Mouse (Mus musculus): Measurements from ENCODE around the gene Crbn.
A peak's percentile ranks its signal among the peaks of the same experiment; 100 is the strongest.

Crbn gene

DNA sequence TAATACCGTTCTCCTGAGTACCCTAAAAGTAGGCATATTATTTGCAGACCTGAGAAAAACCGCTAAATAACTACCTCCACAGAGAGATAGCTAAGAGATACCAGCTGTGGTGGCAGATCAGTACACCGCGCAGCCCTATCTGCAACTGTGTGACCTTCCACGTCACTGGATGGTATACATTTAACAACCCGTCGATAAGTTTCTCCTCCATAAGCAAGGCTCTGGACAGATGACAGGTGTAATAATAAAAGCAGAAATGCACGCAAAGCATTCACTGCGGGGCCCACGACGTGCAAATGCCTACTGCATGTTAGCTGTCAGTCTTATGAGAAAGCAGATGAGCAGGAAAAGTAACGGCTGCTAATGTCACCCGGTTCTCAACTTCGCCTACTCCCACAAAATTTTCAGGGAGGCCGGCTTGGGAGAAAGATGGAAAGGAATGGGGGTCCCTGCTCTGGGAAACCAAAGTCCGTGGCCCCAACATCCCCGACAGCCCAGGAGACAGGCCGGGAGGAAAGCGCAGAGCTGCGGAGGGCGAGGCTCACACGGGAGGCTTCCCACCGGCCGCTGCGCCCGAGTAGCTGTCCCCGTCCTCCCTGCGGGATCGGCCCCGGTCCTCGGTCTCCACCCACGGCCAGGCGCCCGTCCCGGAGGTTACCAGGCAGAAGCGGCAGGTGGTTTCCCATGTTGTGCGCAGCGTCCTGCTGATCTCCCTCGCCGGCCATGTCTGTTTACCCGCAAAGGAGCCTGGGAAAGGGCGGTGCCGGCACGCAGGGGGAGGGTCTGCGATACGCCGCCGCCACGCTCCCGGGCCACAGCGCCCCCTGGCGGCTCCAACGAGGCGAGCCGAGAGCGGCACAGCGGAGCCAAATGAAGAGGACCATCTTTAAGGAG is at the start of gene Crbn:
Gene Crbn (minus strand): TSS at position 745 of the 894 bp plus-strand sequence.
- DNase-seq (ENCODE audit: low read depth, low spot score) = peak; percentile 88

DNA sequence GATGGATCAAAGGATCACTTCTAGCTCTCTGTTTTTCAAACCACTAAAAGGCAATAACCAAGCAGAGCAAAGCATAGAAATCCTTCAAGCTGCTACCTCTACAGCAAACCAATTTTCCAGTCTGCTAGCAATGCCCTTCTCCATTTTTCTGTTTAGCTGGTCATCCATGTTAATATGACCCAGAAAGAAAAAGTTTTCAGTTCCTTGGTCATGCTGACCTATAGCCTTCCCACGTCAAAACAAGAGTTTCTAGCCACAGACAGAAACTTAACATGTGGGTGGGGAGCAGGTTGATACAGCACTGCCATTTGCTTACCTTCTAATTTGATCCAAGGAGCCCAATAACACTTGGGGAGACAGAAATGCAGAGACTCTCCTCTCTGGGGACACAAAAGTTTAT is 40.3 kb upstream of the Crbn start:
- DNase-seq (ENCODE audit: low read depth, low spot score) = no peak

DNA sequence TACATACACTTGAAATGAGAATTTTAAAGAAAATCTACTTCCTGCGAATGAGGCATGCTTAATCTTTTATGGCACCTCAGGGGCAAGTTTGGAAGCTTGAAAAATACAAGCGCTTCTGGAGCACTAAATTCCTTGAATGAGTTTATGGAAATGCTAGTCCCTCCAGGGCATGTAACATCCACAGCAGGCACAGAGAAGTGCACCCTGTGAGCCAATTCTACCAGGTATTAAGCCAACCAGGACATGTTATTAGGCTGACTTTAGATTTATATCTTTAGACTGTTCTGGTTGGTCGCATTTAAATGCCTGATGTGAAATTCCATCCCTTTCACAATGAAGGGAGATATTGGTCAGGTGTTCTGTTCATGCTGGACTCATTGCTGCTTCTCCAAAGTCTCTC is 38.2 kb upstream of the Crbn start:
- DNase-seq (ENCODE audit: low read depth, low spot score) = no peak

DNA sequence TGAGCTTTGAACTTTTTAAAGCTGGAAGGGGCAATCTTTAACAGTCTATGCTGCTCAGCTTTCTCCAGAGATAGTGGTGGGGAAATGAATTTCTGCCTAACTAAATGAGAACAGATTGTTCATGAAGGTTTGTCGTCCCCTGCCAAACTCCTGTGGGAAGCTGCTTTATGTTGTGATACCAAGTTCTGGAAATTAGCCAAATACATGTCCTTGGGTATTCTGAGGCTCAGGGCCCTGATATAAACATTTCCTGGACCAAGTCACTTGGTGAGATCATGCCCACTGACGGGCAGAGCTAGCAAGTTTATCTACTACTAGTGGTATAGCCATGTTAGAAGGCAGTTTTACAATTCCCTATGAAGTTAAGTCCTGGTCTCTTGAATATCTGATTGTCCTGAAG is 35.4 kb upstream of the Crbn start:
- DNase-seq (ENCODE audit: low read depth, low spot score) = no peak

DNA sequence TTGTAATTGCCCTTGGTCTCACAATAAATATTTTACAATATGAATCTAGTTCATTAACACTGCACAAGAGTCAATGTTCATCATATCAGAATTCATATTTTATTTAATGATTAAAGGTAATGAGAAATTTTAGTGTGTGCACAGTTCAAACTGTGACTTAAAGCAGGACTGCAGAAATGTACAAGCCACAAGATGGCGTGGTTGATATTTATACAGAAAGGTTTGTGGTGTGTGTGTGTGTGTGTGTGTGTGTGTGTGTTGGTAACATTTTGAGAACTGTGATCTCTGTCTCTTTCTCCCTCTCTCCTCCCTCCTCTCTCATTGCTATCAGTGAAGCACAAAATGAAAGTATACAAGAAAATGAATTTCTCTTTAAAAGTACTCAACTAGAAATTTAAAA is 22.5 kb upstream of the Crbn start:
- DNase-seq (ENCODE audit: low read depth, low spot score) = no peak

DNA sequence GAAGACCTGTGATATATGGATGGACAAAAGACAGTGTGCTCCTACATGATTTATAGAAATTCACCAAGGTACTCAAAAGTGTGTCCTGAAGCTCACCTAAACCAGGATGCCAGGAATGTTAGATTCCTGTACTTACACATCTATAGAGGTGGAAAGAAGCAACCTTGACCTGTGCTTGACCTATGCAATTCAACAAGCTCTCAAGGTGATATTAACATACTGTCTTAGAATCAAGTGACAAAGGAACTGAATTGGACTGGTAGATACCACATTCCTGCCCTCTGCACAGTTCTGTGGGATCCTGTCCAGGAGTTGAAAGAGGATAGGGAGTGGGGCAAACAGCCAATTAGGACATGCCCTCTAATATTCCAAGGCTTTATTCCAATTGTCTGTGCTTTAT is 20.7 kb upstream of the Crbn start:
- peak; percentile 89 for DNase-seq (ENCODE audit: low read depth, low spot score)

DNA sequence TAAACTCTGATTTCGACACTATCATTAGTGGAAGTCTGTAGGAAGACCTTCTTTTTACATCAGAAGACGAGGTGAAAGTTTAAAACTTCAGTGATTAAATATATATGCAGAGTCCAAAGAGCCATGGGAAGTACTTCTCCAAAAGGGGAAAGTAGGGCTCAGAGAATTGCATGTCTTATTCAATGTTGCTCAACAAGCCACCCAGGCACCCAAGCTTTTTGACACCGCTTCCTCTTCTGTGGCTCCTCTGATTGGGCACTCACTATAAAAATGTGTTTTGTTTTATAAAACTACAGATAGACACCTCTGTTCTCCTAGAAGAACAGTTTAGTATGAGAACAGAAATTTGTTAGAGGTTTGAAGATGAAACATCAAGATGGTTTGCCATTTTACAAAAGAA is 20.0 kb upstream of the Crbn start:
- no peak for DNase-seq (ENCODE audit: low read depth, low spot score)

DNA sequence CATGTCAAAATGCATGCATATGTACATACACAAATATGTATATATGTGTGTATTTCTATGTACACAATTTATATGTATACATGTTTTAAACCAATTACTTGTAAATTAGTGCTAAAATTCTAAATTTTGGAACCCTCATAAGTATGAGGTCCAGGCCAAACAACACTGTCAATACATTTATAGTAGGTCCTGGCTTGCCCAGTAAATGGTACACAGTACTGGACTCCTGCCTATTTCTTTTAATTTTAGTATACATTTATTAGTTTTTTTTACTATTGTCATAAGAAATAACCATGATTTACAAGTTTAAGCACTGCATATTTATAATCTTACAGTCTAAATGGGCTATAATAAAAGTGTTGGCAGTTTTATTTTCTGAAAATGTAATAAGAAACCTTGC is 19.4 kb upstream of the Crbn start:
- no peak for DNase-seq (ENCODE audit: low read depth, low spot score)

DNA sequence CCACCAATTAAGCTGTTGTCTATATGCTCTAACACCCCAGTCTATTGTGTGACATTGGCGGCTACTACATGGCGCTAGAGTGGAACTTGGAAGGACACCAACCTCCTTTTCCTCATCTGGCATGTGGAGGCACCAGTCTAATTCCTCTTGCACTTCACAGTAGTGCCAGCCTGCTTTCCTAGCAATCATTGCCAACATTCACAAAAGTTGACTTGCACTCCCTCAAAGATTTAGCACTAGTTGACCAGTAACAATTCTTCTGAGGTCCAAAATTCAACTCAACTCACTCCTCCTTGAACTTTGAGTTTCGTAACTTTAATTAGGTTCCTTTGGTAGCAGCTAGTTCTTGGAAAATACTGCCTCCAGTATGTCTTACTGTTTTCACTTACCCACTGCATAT is 10.8 kb upstream of the Crbn start:
- no peak for DNase-seq (ENCODE audit: low read depth, low spot score)

DNA sequence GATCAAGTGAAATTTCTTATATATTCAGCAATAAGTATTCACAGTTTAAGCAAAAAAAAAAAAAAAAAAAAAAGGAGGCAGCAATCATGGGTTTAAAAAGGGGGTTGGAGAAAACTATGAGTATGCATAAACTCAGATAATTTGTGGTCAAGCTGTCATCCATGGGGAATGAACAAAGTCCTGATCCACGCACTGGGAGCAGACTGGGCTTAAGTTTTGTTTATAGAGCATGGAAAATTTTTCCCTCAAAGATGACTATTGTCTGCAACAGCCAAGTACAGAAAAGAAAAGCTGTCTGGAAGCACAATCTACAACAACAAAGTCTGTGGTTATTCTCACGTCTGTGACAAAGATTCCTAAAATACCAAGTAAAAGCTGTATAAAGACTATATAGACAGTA is 9.3 kb upstream of the Crbn start:
- no peak for DNase-seq (ENCODE audit: low read depth, low spot score)

DNA sequence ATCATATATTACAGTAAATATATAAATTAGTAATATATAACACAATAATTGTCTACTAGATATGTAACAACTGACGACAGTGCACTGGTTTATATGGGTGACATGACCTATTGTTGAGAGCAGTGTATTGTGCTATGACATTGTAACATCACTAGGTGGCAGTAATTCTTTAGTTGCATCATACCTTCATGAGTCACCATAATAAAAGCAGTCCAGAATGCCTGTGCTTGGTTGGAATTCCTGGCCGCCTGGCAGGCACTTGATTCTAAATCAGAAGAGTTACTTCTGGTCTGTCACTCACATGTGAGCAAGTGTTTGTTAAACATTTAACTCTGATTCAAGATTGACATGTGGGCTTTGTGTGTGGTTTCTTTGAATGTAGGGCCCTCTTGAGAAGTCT is 5.0 kb upstream of the Crbn start:
- DNase-seq (ENCODE audit: low read depth, low spot score) = peak; percentile 77

DNA sequence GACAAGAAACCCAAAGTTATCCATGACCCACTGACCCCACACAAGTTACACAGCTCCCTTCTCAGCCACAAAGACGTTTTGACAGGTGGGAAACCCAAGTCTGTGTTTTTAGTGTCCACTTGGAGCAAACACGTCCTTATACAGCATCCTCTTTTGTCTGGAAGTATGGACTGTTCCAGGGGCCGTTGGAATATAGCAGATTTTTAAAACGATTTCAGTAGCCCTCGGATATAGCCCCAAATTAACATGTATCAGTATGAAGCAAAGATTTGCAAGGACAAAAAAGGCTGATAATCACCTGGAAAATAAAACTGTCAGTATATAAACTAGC is 315 bp upstream of the Crbn start:
- no peak for DNase-seq (ENCODE audit: low read depth, low spot score)

DNA sequence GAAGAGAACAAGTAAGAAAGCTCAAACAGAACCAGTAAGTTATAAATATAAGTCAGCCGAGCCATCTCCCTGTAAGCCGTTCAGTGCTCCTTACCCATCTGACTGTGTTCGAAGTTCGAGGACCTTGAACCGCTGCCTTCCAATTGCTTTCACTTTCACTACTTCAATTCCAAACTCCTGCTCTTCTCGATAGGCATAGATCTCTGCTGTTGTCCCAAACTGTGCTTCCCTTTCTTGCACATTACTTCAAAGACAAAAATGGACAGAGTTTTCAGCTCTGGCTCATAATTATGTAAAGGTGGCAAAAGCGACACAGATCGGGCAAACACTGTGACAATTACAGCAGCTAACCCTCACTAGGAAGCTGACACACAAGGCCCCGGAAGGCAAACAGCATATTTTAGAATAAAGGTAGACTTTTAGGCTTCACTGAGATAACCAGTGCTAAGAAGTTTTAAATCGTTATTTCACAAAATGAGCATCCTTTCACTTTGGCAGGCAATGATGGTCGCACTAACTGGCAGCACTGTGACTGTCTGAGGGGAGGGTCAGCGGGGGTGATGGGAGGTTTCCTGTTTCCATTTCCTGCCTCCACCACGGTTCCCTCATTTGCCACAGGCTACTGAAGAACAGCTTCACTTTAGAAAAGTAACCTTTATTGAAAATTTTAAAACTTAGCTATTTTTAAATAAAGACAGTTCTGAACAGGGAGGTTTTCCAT is 5.6 kb downstream of the Crbn start:
- DNase-seq (ENCODE audit: low read depth, low spot score) = no peak

DNA sequence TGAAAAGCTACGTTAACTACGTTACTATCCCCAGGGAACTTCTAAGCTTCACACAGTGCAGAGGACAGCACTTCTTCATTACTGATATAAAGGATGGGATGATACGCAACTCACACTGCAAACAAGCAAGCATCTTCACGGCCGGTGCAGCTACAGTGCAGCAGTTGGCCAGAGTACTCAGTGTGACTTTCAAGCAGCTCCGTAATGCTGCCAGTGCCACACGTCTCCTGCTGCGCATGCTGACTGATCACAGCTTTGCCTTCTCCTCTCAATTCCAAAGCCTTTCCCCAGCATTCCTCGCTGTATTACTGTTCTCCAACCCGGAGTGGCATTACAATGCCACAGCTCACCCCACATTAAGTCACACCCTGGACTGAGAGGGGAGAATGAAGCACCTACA is 6.3 kb downstream of the Crbn start:
- DNase-seq (ENCODE audit: low read depth, low spot score) = no peak

DNA sequence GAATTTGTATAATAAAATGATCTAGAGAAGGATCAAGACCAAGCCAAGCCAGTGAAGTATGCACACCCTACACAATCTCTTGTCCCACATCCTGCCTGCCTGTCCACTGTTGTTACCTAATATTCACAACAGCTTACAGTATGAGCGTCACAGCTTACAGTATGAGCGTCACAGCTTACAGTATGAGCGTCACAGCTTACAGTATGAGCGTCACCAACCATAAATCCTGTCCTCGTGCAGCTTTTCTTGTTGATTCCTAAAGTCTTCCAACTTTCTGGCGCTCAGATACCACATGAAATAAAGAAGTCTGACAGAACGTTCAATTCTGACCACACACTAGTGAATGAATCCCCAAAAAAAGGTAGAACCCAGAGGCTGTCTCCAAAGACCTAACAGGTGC is 6.8 kb downstream of the Crbn start:
- DNase-seq (ENCODE audit: low read depth, low spot score) = no peak

DNA sequence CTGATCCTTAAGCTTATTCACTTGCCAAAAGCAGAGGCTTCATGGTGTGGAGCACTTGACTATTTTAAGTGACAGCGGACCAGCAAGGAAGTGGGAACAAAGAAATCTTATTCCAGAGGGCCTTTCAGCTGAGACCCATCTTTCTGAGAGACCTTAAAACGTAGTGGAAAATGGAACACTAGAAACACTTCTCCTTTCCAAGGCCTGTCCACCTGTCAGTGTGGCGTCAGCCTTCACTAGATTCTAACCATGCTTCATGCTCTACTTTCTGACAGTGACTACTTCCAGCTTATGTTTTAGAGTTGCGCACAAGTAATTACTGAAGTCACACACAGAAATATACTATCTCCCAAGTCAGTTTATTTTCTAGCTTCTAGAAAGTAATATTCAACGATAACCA is 7.4 kb downstream of the Crbn start:
- no peak for DNase-seq (ENCODE audit: low read depth, low spot score)

DNA sequence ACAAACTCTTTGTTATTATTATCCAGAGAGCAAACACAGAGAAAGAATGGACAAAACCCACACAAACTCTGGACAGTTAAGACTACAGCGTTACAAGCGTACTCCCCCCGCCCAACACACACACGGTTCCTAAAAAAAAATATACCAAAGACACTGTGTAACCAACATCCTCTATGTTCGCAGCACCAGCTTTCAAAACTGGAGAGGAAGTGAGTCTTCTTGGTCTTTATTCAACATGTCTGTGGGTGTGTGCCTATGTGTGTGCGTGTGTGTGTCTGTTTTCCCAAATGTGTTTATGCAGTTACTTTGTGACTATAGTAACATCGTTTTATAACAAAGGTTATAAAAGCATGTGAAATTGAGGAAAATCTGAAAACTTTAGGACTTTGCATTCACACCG is 8.4 kb downstream of the Crbn start:
- DNase-seq (ENCODE audit: low read depth, low spot score) = no peak

DNA sequence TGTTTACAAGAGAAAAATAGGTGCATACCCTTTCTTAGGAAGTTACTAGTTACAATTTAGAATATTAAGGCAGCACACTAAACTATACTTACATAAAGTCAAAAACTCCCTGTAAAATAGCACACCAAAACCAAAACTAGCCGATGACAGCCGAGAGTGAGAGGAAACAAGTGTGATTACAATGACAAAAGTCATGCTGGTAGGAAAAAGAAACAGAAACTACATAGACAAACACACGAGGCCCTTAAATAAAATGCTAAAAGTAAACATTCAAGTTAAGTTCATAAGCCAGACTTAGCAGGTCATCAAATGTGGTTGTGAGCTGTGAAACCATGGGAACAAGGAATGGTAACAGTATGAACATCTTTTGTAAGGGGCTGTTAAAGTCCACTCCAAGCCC is 12.7 kb downstream of the Crbn start:
- no peak for DNase-seq (ENCODE audit: low read depth, low spot score)

DNA sequence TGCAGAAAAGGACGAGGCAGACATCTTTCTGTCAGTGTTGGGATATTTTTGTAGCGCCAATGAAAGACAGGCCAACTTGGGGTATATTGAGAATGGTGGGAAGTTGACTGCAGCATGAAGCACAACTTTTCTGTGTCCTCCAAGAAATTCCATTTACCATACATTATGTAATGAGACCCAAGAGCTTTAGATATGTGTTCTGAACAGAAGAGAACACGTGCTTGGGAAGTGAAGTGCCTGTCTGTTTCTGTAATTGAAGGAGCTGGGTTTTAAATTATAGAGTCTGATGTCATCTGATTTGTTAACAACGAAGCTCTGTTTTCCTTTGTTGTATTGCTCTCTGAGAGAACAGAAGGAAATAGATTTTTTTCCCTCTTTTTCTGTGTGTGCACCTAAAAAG is 29.8 kb downstream of the Crbn start:
- DNase-seq (ENCODE audit: low read depth, low spot score) = no peak

DNA sequence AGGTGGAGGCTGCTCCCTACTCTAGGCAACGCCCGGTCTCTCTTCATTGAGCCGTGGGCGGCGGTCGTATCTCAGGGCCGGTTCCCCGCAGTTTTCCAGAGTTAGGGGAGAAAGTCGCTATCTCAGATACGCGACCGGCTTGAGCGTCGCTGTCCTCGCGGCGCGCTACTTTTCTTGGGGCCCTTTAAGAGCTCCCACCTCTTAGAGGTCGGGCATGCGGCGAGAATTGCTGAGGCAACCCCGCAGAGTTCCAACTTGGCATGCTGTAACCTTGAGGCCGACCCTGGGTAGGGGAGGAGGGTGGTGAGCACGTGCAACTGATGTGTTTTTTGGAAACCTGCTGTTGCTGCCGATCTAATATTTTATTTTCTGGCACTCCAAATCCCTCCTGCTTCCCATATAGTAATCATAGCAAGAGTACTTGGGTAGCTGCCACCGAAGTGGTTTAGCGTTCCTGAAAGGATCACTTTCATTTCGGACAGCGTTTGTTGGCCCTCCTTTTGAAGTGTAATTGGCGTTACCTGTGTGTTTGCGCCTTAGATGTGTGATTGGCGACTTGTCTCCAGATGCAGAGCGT is 30.5 kb downstream of the Crbn start:
- peak; percentile 56 for DNase-seq (ENCODE audit: low read depth, low spot score)

DNA sequence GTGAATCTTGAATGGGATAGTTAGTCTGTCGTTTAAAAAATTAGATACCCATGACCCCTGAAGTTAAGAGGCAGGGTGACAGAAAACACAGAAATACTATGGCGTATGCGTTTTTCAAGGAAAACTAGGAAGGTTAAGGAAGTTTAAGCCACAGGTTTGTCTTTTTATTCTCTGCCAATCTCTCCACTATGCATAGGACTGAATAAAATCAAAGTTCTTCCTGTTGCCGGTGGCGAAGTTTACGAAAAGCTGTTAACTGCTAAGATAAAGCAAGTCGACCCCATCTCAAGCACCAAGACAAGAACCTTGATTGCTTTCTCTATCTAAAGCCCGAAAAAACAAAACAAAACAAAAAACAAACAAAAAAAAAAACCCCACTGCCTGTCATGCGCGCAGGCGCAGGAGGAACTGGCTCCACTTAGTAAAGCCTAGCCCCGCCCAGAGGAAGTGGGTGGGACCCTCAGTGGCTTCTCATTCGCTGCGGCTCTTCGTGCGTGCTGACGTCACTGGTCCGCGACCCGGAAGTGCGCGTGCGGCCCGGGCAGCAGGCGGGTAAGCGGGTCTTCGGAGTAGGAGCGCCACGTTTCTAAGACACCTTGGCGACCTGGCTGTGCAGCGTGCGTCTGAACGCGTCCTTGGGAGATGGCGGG is 31.1 kb downstream of the Crbn start, which contains the start of gene Trnt1:
Gene Trnt1 (plus strand): TSS at position 481 of the 650 bp plus-strand sequence.
- peak; percentile 98 for DNase-seq (ENCODE audit: low read depth, low spot score)

DNA sequence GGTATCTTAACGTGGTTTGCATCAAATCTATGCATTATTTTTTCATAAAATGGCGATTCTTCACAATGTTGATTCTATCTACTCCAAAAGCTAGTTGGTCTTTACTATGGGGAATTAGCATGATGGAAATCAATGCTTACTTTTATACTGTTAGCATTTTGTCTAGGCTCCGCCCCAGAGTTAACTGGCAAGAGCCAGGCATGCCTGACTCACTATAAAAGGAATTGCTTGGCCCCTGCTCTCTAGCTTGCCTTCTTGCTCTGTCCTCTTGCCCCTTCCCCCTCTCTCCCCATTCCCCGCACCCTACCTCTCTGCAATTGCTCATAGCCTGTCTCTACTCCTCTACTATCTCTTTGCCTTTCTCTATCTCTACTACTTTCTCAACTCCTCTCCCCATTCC is 33.1 kb downstream of the Crbn start:
- no peak for DNase-seq (ENCODE audit: low read depth, low spot score)
